Mouse (Mus musculus) right cerebral cortex, postnatal 4 days (tissue): Measurements from ENCODE around the gene Rgs19.

Experiments used
- DNase-seq: peaks from one replicate; pipeline ENCODE4 v3.0.0-alpha.2; 2022

Rgs19 gene

DNA sequence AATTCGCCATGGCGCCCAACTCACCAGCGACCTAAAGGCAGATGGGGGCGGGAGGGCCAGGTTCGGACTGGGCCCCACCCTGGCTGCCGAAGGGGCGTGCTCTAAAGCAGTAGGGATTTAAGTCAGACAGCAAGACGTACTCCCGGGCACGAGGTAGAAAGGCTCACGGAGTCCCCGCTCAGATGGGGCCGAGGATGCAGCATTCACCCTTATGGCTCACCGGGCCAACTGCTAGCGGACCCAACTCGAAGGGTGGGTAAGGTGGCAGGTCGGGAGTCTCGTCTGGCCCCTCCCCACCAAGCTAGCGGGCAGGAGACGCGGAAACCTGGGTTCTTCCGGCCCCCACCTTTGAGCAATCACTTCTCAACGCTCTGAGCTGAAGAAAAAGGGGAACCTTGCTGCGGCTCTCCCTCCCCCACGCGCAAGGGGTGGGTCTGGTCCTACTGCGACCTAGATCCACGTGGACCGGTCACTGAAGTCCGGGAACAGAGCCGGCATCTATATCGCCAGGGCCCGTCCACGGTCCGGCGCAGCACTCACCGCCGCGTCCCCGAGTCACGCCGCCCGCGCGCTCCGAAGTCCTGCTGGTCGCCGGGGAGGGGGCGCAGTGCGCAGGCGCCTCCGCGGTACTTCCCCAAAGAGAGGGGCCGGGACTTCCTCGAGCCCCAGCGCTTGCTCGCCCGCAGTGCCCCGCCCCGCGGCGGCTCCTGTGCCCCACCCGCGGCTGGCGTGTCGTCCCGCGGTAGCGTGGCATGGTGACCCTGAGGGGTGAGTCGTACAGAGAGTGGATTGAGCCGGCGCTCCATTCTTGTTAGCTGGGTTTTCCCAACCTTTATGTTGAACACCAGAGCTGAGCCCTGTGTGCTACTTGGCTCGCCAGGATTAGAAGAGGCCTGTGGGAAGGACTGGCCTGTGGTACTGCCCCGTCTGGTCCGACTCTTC lies at the start of gene Rgs19:
Gene Rgs19, minus strand, starts transcription at position 639 of the 942 bp plus-strand sequence.
- peak; percentile 80 for DNase-seq

DNA sequence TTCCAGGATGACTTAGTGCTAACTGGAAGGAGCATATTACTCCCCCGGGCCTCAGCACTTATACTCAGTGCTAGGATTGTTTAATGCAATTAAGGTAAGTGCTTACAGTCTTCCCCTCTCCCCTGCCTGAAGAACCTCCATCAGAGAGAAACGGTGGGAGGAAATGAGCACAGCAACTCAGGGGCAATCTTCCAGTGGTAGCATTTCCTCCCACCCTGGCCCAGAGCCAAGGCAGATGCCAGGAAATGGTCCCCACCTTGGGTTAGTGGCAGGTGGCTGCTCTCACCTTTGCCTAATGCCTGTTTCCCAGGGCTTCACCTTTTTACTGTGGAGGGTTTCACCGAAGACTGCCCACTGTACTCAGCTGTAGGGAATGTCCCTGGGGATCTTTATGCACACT lies 36.3 kb upstream of the Rgs19 start:
- no peak for DNase-seq

- no peak for DNase-seq
These were observed 34.0 kb upstream of the Rgs19 start for GRCm38 (mm10) chr2:181727659-181728262.

- DNase-seq, result peak; percentile 41
These were observed 28.4 kb upstream of the Rgs19 start for GRCm38 (mm10) chr2:181722213-181722612.

DNA sequence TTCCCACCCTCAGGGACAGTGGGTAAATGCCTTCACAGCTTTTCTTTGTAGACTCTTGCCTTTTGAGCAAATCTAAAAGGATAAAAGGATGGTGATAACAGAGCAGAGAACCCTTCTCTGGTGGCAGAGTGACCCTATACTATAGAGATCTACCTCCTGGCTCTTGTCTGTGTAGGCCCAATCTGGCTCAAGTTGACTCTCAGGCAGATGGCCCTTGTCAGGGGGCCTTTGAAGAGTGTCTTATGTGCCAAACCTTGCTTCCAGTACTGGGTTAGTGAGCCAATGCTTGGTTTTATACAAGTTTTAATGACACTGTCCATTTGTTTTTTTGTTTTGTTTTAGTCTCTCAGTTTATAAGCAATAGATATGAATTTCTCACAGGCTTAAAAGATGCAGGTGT lies 27.4 kb upstream of the Rgs19 start:
- DNase-seq, result no peak

GRCm38 (mm10) chr2:181720061-181720460 lies 26.3 kb upstream of the Rgs19 start:
- no peak for DNase-seq

GRCm38 (mm10) chr2:181716991-181717390 lies 23.2 kb upstream of the Rgs19 start:
- DNase-seq, result no peak

GRCm38 (mm10) chr2:181715382-181715781 lies 21.6 kb upstream of the Rgs19 start:
- no peak for DNase-seq

GRCm38 (mm10) chr2:181714903-181715326 lies 21.1 kb upstream of the Rgs19 start, which contains the start of gene Oprl1:
Gene Oprl1, plus strand, starts transcription at chr2:181715016.
- DNase-seq, result peak; percentile 71

- no peak for DNase-seq
These were observed 20.0 kb upstream of the Rgs19 start for GRCm38 (mm10) chr2:181713749-181714148.

- no peak for DNase-seq
These were observed 12.9 kb upstream of the Rgs19 start for GRCm38 (mm10) chr2:181706668-181707067.

- no peak for DNase-seq
These were observed 4.5 kb upstream of the Rgs19 start, which contains the start of gene Lkaaear1 for GRCm38 (mm10) chr2:181698241-181698640. Gene Lkaaear1, minus strand, starts transcription at chr2:181698442.

- DNase-seq, result no peak
These were observed 3.1 kb upstream of the Rgs19 start for GRCm38 (mm10) chr2:181696801-181697420.

DNA sequence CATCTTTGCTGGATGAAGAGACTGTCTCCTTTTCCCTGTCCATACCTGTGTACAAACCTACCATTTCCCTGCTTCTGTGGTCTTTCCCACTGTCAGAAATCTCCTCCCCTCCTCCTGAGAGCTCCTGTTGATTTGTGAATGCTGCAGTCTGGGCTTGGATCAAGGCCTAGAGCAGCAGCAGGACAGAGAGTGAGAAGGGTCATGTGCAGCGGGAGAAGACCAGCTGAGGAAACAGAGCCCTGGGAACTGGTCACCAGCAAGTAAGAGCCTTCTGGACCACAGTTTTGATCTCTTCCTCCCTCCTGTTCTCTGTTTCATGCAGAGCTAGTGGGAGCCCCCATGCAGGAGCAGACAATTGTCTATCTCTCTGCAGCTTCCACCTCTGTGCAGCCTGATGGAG lies 2.0 kb upstream of the Rgs19 start:
- DNase-seq, result no peak

DNA sequence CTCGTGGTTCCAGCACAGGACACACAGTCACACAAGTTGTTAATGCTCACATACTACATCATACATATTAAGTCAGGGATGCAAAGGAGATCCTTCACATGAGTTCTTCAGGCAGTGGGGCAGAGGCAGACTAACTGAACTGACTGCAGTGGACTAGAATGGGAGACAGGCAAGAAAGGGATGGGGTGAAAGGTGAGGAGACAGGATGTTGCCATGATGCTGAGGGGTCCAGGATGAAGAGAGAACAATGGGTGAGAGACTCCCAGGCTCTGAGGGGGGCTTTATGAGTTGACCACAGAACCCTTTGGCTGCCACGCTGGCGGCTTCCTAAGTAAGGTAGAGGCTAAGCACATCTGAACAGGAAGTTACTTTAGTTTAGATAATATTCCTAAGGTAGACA lies 804 bp upstream of the Rgs19 start:
- DNase-seq, result no peak

DNA sequence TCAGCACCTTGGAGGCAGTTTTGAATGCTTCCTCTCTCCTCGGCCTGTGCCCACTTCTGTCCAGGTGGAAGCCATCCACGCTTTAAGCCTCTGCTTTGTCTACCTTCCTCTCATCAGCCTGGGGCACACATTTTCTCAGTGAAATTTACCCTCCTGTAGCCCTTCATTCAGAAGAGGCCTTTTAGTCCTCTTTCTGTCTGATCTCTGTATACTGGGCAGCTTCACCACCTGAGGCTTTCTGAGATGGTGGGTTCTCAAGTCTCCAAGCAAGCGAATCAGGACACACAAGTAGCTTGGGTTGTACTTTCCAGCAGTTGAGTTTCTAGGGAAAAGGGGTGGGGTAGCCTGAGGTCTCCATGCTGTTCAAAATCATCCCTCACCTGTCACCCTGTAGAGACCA lies 1.5 kb downstream of the Rgs19 start:
- DNase-seq, result no peak

DNA sequence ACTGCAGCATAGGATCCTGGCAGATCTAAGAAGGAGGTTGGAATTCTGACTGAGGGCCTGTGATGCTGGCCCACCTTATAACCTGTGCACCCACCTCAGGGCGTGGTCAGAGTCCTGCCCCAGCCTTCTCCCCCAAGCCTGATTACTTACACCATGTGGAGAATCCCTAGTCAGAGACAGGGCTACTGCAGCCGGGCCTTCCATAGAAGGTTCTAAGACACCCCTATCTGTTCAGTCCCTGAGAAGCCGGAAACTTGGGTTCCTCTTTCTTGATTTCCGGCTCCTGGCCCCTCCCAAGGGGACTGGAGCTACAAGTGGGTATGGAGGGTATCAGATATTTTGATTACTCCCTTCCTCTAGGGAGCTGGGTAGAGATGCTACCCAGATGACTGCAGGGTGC lies 2.2 kb downstream of the Rgs19 start:
- DNase-seq, result no peak

- no peak for DNase-seq
These were observed 2.7 kb downstream of the Rgs19 start for GRCm38 (mm10) chr2:181691083-181691482.

DNA sequence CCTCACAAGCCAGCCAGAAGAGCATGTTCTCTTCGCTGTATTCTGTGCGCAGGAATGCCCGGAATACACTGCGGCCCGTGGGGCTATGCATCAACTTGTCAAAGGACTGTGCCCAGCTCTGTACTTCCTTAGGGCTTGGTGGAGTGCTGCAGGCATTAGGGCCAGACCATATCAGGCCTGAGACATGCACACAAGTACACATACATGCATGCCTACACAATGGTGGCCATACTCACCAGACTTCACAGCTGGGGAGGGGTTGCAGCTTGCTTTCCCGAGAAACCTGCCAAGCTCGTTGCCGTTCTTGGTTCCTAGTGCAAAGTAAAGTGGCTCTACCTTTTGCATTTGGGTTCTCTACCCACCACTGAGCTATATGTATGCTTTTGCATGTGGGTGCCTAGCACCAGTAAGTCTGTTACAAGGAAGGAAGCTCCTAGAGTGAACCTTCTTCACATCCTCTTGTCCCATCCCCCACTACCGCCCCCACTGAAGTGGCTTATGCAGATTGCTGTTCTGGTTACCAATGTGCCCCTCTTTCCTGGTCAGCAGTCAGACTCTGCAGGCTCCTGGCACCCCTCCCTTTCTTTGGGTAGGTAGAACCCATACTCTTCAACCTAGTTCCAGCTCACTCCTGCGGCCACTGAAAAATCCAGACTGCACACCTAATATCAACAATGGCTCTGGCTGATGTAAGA lies 4.2 kb downstream of the Rgs19 start:
- no peak for DNase-seq

DNA sequence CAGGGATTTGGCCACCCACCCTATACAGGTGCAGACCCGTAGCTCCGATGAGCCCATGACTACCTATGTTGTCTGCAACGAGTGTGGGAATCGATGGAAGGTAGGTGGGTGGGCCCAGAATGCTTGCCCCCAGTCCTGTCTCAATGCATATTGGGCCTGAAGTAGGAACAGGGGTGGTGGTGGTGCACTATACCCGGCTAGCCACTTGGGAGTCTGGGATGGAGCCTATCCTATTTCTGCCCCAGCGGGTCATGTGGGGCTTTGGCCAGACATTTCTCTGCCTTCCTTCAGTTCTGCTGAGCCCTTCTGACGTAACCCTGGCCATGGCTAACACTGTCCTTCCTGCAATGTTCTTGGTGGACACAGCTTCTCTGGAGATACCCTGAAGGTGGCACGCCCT lies 6.2 kb downstream of the Rgs19 start:
- no peak for DNase-seq

DNA sequence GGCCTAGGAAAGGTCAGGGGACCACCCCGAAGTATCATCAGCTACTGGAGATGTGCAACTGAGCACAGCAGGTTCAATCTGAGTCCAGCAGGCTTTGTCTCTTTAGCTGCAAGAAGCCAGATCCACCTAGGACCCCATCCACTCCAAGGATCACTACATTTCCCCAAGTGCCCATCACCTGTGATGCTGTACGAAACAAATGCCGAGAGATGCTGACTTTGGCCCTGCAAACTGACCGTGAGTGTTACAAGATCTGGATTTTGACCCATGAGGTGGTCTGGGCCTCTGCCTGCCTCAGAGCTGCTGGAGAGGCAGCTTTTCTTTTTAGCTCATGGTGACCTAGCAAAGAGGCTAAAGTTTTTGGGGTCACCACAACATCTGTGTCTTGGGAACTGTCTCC lies 8.1 kb downstream of the Rgs19 start:
- DNase-seq, result no peak

DNA sequence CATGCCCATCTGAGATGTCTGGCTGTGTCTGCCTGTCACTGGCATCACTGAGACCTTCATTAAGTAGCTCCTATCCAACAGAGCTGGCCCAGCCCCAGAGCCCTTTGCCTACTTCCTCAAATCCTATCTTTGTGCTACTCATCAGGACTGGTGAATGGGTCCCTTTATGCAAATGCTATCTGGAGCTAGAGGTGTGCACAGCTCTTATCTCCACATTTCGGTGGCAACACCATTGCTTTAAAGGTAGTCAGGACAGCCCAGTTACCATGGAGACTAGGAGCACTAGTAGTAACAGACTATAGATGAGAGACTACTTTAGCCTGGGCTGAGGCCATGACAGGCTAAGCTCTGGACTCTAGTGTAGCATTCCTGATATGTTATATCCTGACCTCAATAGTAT lies 9.1 kb downstream of the Rgs19 start:
- DNase-seq, result no peak

GRCm38 (mm10) chr2:181683381-181683780 lies 10.4 kb downstream of the Rgs19 start:
- DNase-seq, result no peak
